Mouse (Mus musculus): ENCODE measurements around the gene Olfr594.
"Not testable (repeated sequence)": the region's sequence is repeated elsewhere in the genome, so short reads cannot be mapped to it uniquely, and the experiment has no call there.

Olfr594 gene

GRCm38 (mm10) chr7:103216696-103217095 is at the start of gene Olfr594:
TSS of gene Olfr594 (plus strand) at chr7:103216996.
- DNase-seq: no peak

GRCm38 (mm10) chr7:103169697-103170096 is 47.1 kb upstream of the Olfr594 start:
- no peak for DNase-seq

- no peak for DNase-seq
These were observed 38.6 kb upstream of the Olfr594 start, which contains the start of gene Olfr591 for GRCm38 (mm10) chr7:103178240-103178639. TSS of gene Olfr591 (minus strand) at chr7:103178340.

GRCm38 (mm10) chr7:103184503-103184902 is 32.3 kb upstream of the Olfr594 start, which contains the start of gene Olfr592:
TSS of gene Olfr592 (plus strand) at chr7:103184803.
- not testable (repeated sequence) for DNase-seq

- DNase-seq: no peak
These were observed 5.2 kb upstream of the Olfr594 start, which contains the start of gene Olfr593 for GRCm38 (mm10) chr7:103211562-103211961. TSS of gene Olfr593 (plus strand) at chr7:103211862.

- not testable (repeated sequence) for DNase-seq
These were observed 4.7 kb upstream of the Olfr594 start for GRCm38 (mm10) chr7:103212050-103212449.

GRCm38 (mm10) chr7:103252405-103252804 is 35.6 kb downstream of the Olfr594 start, which contains the start of gene Usp17ld:
TSS of gene Usp17ld (minus strand) at chr7:103252505.
- DNase-seq: not testable (repeated sequence)

Measured in cerebellum, adult 11 months (tissue).